Mouse (Mus musculus): Measurements from ENCODE around the gene Carhsp1.

- TF ChIP-seq POLR2A (IDR thresholded peaks at IDR 0.05; ENCODE audit: control insufficient read depth, low read depth, low read length) (no peak), CTCF (IDR thresholded peaks at IDR 0.05; ENCODE audit: control insufficient read depth, insufficient read depth, insufficient replicate concordance, low read depth, low read length) (no peak)
Observed at GRCm38 (mm10) chr16:8675559-8675958, 3.6 kb upstream of the Carhsp1 start.

Data from testis, adult 2 months (tissue).